Mouse (Mus musculus): Measurements from ENCODE around the gene Mrpl58.
A peak's percentile ranks its signal among the peaks of the same experiment; 100 is the strongest.

The Mrpl58 gene

DNA sequence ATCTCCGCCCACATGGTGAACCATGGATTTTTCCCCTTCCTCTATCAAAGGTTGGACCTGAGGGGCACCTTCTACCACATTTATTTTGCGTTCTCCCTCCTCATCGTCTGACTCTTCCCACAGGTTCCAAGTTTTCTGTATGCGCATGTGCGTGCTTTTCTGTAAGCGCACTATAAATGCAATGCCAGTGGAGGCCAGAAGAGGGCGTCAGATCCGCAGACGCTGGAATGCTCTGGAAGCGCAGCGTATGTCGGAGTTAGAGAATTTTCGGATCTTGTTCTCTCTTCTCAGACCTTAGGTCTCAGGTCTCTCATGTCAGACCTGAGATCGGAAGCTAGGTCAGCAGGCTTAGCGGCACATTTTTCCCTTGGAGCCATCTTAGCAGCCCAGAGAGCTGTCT is 52.1 kb downstream of the Mrpl58 start:
- peak; percentile 90 for DNase-seq (ENCODE audit: low read depth, low spot score)

DNA sequence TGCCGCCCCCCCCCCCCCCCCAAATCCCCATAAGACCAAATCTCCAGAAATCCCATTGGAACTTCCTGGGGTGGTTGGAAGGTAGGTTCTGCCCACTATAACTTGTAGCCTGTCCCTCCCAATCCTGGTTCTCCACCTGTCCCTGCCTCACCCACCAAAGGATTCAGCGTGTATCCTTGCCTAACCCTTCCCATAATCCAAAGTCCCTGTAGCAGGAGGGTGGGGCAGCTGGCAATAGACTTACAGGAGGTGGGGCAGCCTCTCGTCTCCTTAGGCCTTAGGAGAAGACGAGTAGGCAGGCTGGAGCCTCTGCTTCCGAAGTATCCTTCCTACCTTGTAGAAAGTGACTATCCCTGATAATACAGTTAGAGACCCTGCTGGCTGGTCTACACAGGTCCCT is 52.6 kb downstream of the Mrpl58 start:
- DNase-seq (ENCODE audit: low read depth, low spot score): no peak

DNA sequence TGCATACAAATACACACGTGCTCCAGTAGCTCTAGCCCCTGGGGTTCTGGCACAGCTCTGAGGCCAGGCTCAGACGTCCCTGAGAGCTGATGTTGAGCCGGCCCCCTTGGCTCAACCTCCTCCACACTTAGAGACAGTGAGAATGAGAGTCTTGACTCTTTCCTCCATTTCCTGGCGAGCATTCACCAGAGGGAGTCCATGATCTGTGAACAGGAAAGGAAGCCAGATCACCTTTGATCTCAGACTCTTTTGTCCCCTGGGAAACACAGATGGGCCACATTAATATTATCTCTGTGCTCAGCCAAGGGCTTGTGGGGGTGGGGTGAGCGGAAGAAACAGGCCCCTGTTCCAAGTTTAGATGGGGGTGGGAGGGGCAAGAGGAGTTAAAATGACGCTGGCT is 53.9 kb downstream of the Mrpl58 start:
- DNase-seq (ENCODE audit: low read depth, low spot score): no peak

DNA sequence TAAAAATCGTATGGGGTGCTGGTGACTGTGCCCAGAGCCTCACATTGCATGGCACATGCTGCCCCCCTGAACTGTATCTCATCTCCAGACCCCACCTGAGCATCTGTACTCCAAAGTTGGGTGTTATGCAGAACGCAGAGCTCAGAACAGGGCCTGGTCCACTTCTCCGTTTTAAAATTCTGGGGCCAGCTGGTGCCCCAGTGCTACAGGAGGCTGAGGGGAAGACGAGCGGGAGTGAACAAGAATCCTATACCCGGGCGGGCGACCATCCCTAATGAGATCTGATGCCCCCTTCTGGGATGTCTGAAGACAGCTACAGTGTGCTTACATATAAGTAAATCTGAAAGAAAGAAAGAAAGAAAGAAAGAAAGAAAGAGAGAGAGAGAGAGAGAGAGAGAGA is 57.4 kb downstream of the Mrpl58 start:
- DNase-seq (ENCODE audit: low read depth, low spot score): no peak

DNA sequence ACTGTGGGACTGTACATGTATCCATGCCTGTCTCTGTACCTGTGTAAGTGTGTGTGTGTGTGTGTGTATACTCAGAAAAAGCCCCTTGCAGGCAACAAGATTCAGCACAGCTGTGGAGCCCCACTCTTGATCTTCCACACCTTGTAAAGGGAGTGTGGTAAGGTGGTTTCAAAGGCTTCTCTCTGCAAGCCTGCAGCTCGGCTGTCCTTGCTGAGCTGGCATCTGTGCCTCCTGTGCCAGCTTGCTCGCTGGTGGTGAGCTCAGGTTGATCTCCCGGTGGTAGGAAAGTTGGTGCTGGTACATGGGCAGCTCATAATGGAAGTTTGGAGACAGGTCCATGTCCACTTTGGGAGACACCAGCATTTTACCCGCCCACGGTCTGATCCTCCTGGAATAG is 58.3 kb downstream of the Mrpl58 start:
- DNase-seq (ENCODE audit: low read depth, low spot score): no peak

Measured in ZHBTc4 (cell line).